Mouse (Mus musculus): ENCODE results near the gene Ube2c.

Ube2c gene

GRCm38 (mm10) chr2:164761971-164762370, 7.7 kb upstream of the Ube2c start:
- DNase-seq (ENCODE audit: low spot score in 2 of 2) = no peak

DNA sequence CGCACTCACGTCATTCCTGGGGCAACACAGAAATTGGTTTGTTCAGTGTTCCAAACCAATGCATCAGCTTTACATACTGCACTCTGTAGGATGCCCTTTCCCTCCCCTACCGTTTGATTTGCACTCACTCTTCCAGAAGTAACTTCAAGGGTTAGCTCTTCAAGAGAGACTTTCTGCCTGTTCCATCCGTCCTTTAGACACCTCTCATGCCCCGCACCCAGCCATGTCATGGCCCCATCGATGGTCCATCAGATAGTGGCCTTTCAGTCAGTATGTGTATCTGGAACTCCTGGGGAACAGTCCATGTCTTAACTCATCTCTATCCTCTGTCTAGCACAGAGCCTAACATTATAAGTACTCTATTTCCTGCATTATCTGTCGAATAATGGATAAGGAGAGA, 7.1 kb upstream of the Ube2c start:
- DNase-seq (ENCODE audit: low spot score in 2 of 2) = no peak

- DNase-seq (ENCODE audit: low spot score in 2 of 2) = no peak
These were observed 3.9 kb upstream of the Ube2c start for GRCm38 (mm10) chr2:164765841-164766240.

DNA sequence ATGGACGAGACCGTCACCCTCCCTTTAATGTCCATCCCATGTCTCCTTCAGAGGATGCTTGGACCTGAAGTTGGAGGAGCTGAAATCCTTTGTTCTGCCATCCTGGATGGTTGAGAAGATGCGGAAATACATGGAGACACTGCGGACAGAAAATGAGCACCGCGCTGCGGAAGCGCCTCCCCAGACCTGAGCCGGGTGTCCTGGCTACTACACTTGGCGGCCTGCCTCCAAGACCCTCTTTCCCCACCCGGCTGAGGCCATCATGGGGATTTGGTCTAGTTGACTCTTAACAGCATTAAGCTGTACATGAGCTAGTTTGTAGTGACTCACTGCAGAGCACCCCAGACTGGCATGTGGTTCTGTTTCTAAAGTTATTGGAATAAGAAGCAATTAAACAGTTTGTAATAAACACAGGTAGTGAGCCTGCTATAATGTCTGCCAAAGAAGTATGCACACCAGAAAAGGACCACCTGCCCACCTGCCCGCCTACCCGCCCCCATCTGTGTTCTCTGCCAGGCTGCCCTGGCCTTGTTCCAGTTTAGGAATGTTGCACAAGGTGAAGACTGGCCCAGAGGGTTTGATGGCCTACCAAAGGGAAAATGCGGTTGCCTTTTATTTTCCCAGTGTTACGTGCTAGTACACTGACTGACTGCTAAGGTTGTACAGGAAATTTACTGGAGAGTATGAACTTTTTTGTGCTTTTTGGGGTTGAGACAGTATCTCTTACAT, 1.7 kb upstream of the Ube2c start:
- no peak for DNase-seq (ENCODE audit: low spot score in 2 of 2)

DNA sequence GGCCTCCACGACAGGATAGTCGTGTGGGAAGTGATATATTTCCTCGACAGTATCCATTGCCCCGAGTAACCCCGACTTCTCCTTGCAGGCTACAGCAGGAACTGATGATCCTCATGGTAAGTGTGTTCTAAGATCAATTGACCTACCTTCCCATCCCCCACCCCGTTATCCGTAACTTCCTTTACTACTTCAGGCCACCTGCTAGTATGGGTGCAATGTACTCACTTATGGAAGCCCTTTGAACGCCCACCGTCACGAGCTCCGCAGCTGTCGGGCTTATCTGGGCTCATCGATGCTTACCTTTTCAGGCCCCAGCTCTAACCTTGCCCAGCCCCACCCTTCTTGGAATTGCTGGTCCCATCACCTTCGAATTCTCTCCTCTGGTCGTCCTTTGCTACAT, 581 bp downstream of the Ube2c start:
- DNase-seq (ENCODE audit: low spot score in 2 of 2) = no peak

DNA sequence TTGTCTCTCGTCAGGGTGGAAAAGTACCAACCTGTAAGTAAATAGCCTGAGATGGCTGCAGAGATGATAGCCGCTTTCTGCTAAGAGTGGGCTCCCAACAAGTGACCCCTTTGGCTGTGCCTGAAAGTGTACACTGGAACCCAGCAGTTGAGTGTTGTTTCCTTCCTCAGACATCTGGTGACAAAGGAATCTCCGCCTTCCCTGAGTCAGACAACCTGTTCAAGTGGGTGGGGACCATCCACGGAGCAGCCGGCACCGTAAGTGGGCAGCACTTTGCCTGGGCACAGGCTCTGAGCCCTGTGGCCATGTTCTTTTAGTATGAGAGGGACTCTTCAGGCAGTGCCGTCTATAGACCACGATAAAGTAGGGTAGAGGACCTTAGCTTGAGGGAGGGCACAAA, 1.4 kb downstream of the Ube2c start:
- DNase-seq (ENCODE audit: low spot score in 2 of 2) = no peak

DNA sequence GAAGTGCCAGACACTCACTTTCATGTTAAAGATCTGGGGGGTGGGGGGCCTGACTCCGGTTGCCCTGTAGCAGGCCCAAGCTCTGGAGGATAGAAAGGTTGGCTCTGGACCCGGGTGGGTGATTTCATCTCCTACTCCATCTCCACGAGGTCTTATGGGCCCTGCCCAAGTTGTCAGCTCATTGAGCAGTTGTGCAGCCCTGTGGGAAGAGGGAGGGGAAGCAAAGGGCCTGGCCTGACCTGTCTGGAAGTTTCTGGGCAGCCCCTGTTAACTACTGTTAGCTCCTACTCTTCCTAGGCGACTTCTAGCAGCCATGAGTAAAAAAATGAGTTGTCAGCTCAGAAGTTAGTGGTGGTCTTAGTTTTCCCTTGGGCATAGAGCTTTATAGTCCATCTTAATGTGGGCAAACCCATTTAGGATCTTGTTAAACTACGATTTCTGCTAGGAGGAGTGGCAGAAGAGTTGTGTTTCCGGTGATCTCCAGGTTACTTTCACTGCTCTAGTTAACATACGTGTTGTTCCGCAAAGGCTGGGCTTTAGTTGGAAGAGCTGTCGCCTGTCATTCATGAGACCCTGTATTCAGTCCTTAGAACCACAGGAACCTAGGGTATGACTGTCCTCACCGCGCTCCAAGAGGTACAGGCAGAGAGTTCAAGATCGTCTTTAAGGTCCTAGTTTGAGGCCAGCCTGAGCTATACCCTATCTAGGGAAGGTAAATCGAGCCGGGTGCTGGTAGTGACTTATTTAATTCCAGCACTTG, 3.7 kb downstream of the Ube2c start:
- no peak for DNase-seq (ENCODE audit: low spot score in 2 of 2)

GRCm38 (mm10) chr2:164773989-164774364, 4.3 kb downstream of the Ube2c start:
- no peak for DNase-seq (ENCODE audit: low spot score in 2 of 2)

GRCm38 (mm10) chr2:164776130-164776529, 6.4 kb downstream of the Ube2c start:
- DNase-seq (ENCODE audit: low spot score in 2 of 2) = no peak

DNA sequence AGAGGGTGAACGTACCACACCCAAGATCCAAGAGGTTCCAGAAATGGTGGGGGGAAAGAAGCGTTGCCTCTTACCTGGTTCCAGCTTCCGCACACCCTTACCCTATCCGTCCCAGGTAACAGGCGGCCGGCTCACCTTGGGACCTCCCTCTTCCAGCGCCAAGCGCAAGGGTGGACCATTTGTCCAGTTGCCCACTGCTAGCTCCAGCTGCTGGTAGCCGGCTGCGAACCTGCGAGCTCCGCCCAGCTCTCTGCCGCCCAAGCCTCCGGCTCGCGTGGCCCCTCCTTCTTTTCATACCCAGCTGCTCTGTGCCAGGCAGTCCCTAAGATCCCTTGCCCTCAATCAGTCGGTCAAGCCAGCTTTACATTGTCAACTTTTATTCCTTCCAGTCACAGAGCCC, 7.1 kb downstream of the Ube2c start:
- no peak for DNase-seq (ENCODE audit: low spot score in 2 of 2)

DNA sequence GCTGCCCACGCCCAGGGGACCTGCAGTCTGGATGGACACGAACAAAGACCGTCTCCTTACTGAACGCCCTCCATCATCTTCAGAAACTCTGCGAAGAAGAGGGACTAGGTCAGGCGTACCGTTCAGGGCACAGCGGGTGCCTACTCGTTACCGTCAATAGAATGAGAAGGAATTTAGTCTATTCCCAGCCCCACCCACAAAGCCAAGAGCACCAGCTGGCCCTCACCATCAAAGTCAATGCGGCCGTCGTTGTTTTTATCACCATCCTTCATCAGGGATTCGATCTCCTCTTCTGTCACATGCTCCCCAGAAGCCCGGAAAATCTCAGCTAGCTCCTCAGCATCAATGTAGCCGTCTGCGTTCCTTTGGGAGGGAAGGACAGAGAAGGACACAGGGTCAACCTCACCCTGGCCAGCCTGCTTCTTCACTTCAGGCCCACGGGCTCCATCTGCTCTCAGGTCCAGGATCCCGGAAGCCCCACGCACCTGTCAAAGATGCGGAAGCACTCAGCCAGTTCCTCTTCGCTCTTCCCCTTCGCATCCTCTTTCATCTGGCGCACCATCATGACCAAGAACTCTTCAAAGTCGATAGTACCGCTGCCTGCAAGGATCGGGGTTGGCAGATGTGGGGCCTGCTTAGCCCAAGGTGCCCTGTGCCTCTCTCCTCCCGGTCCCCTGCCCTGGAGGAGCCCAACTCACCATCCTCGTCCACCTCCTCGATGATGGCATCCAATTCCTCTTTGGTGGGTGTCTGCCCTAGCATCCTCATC, 7.7 kb downstream of the Ube2c start:
- no peak for DNase-seq (ENCODE audit: low spot score in 2 of 2)

DNA sequence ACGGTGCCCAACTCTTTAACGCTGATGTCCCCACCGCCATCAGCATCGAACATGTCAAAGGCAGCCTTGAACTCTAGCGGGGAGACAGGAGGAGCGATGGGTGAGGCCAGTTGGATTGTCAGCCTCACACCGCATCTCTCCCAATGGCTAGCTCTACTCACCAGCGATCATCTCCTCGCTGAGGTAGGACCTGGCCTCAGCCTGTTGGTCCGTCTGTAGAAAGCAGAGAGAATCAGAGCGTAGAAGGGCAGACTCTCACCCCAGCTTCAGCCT, 8.3 kb downstream of the Ube2c start:
- DNase-seq (ENCODE audit: low spot score in 2 of 2) = no peak

GRCm38 (mm10) chr2:164778809-164779208, 9.1 kb downstream of the Ube2c start:
- no peak for DNase-seq (ENCODE audit: low spot score in 2 of 2)

GRCm38 (mm10) chr2:164779481-164780086, 9.9 kb downstream of the Ube2c start, which contains the start of gene Tnnc2:
TSS of gene Tnnc2 (minus strand) at chr2:164779967.
- no peak for DNase-seq (ENCODE audit: low spot score in 2 of 2)

GRCm38 (mm10) chr2:164781876-164782275, 12.2 kb downstream of the Ube2c start:
- no peak for DNase-seq (ENCODE audit: low spot score in 2 of 2)

DNA sequence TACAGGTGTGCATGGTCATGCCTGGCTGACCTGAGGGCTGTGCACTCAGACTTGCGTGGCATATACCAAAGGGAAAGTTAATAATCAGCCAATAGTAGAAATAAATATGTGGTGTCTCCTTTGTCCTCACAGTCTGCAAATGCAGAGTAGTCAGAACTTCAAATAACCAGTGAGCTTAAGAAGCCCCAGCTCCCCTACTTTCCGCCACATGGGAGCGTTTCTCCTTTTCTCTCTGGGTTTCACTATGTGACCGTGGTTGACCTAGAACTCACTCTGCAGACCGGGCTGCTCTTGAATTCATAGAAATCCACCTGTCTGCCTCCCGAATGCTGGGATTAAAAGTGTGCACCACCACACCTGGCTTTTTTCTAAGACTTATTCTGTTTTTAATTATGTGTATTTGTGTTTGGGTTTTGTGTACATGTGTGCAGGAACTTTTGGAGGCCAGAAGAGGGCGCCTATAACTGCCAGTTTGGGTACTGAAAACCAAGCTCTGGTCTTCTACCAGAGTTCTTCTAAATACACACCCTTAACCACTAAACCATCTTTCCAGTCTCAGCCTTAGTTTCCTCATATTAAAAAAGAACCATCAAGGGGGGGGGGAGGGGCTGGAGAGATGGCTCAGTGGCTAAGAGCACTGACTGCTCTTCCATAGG, 14.4 kb downstream of the Ube2c start:
- DNase-seq (ENCODE audit: low spot score in 2 of 2) = no peak

DNA sequence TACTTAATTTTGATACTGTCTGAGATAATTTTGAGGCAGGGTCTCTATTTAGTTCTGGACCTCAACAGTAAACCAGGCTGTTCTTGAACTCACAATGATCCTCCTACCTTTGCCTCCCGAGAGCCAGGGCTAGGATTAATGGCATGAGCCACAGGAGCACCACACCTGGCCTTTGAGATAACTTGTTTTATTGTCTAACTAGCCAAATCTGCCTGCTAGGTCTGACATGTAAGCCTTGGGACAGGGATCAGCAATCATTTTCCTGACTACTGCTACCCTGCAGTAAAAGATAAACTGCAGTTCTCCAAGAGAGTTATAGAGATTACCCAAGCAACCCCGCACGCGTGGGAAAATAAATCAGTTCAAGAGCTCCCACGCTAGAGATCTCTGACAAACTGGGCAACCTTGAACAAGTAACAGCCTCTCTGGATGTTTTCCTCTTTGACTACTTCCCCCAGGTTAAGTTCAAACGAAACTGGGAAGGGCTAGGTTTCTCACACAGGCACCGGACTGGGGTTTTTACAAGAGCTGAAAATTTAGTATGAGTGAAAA, 15.2 kb downstream of the Ube2c start:
- no peak for DNase-seq (ENCODE audit: low spot score in 2 of 2)

DNA sequence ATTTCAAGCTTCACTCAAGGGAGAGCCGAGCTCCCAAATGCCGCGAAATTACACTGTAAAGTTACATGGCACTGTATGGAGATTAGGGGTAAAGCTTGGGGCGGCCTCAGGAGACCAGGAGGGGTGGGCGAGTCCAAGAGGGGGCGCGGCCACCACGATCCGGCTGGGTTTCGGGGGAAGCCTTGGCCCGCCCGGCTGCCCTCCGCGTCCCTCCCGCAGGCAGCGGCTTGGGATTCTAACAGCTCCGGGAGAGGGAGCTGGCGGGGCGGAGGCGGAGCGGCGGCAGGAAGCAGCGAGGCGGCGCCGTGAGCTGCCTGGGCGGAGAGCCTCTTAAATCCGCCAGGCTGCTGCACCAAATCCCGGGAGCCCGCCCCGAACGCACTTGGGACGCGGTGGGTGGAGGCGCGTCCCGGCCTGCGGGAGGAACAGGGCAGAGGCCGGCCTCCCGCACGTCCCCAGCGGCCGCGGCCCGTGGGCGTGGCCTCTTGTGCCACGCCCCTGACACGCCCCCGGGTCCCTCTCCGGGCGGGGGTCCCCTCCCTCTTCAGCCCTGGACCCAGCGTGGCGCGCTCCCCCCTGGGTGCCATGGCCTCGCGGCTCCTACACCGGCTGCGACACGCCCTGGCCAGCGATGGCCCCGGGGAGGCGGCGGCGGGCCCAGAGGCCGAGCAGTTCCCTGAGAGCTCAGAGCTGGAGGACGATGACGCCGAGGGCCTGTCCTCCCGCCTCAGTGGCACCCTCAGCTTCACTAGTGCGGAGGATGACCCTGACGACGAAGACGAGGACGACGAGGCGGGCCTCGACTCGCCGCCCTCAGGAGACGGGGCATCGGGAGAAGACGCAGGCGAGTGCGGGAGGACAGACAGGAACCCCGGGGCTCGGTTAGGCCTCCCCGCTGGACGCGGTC, 16.0 kb downstream of the Ube2c start, which contains the start of gene Snx21:
Gene Snx21, plus strand, starts transcription at position 343 of the 907 bp plus-strand sequence.
- peak; percentile 94 to 95 for DNase-seq (ENCODE audit: low spot score in 2 of 2)

DNA sequence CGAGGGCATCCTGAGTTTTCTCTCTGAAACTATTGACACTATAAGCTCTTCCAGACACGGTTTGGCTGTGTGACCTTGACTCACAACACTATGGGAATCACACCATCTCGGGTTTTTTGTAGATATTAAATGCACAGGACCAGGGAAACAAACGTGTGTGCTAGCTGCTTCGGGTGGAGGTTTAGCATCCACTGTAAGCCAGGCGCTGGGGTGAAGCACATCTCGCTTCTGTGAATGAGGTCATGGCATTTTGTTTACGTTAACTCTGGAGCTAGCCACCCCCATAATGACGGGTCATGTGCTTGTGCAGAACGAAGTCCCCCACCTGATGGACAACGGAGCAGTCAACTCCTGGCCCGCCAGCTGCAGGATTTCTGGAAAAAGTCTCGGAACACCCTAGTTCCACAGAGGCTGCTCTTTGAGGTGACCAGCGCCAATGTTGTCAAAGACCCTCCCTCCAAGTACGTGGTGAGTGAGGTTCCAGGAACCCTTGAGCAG, 16.7 kb downstream of the Ube2c start:
- DNase-seq (ENCODE audit: low spot score in 2 of 2) = peak in 1 of 2 experiments; percentile 41

DNA sequence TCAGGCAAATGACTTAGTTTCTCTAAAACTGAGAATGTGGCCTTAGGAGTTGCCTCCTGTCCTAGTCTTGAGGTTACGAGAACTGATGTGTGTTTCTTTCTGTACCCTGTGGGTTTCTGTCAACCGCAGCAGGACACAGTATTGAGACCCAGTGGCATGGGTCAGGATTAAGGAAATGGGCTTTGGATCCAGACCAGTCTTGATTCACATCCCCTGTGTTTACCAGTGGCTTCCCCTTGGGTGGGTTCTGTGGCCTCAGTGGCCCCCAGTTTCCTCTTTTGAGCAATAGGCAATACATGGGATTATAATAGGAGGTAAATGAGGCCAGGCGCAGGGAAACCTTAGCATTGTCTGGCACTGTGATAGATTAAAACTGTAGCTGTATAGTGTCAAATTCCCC, 17.3 kb downstream of the Ube2c start:
- no peak for DNase-seq (ENCODE audit: low spot score in 2 of 2)
